Mouse (Mus musculus) embryonic facial prominence, embryonic 10.5 days (tissue): ENCODE results near the gene Fam155a. TPM values are rescaled to one million over a fixed set of nuclear protein-coding genes. Genes with fewer than 3 reads are reported as not detected.
"Not testable (repeated sequence)": the region's sequence is repeated elsewhere in the genome, so short reads cannot be mapped to it uniquely, and the experiment has no call there.

Experiments used
- DNase-seq: peaks from one replicate; pipeline ENCODE4 v3.0.0-alpha.2; 2017; ENCODE audit warnings: low spot score
- H3K27ac ChIP-seq: fragments of 300-500 bp; sonication (generic); replicated peaks from 2 replicates; pipeline ENCODE4 v1.5.1; 2016; ENCODE audit warnings: mild to moderate bottlenecking
- H3K27me3 ChIP-seq: fragments of 300-500 bp; sonication (generic); replicated peaks from 2 replicates; pipeline ENCODE4 v1.6.1; 2016; ENCODE audit warnings: low read depth, mild to moderate bottlenecking; ENCODE audit not compliant: poor library complexity, severe bottlenecking
- H3K36me3 ChIP-seq: fragments of 300-500 bp; sonication (generic); replicated peaks from 2 replicates; pipeline ENCODE4 v1.6.1; 2016; ENCODE audit warnings: mild to moderate bottlenecking, moderate library complexity
- H3K4me1 ChIP-seq: fragments of 300-500 bp; sonication (generic); 2 replicates; pipeline ENCODE4 v1.6.1; 2016
- H3K4me3 ChIP-seq: fragments of 300-500 bp; sonication (generic); 2 replicates; pipeline ENCODE4 v1.5.1; 2016; ENCODE audit warnings: mild to moderate bottlenecking, moderate library complexity
- H3K9me3 ChIP-seq: fragments of 300-500 bp; sonication (generic); 2 replicates; pipeline ENCODE4 v1.6.1; 2016; ENCODE audit warnings: mild to moderate bottlenecking
- WGBS: fragments of 180-500 bp; shearing (Covaris S2); methylation state at CpG from one replicate; pipeline ENCODE4 v1.1.7; 2016; 5-methylcytosine and 5-hydroxymethylcytosine counted together
- polyA plus RNA-seq: library from polyadenylated mRNA; unstranded; fragments of >200 nt; fragmentation: Nextera tagmentation; extraction: Ambion mirVana; gene quantifications from 2 replicates; pipeline ENCODE4 v1.2.1, GENCODE M21; 2016

Gene Fam155a
- polyA plus RNA-seq, 1 experiment from 2014 or later = 0.64 TPM

DNA sequence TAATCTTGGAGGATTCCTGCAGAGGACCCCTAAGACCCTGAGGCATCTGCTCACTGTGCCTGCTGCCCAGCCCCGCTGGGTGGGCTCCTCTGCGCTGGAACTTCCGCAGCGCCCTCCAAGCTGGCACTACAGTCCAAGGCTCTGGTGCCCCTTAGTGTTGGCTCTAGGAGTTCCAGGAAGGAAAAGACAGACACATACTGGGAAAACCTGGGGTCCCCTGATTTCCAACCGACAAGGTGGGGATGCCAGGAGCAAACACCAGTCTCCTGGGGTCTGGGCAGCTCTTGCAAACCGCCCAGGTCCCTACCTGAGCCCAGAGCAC, 1.5 kb upstream of the Fam155a start:
- no peak overlapping the region for H3K27ac ChIP-seq
- H3K27me3 ChIP-seq = peaks cover 55% of the 10 kb centered on the region
- H3K9me3 ChIP-seq = no peaks in the 10 kb centered on the region
- H3K4me1 ChIP-seq = peaks cover 22% of the 10 kb centered on the region
- H3K36me3 ChIP-seq = no peaks in the 10 kb centered on the region
- 5% methylated on average over 6 of the region's 6 CpGs for WGBS
- DNase-seq = peak; percentile 26
- peak overlapping the region; percentile 73 for H3K4me3 ChIP-seq

DNA sequence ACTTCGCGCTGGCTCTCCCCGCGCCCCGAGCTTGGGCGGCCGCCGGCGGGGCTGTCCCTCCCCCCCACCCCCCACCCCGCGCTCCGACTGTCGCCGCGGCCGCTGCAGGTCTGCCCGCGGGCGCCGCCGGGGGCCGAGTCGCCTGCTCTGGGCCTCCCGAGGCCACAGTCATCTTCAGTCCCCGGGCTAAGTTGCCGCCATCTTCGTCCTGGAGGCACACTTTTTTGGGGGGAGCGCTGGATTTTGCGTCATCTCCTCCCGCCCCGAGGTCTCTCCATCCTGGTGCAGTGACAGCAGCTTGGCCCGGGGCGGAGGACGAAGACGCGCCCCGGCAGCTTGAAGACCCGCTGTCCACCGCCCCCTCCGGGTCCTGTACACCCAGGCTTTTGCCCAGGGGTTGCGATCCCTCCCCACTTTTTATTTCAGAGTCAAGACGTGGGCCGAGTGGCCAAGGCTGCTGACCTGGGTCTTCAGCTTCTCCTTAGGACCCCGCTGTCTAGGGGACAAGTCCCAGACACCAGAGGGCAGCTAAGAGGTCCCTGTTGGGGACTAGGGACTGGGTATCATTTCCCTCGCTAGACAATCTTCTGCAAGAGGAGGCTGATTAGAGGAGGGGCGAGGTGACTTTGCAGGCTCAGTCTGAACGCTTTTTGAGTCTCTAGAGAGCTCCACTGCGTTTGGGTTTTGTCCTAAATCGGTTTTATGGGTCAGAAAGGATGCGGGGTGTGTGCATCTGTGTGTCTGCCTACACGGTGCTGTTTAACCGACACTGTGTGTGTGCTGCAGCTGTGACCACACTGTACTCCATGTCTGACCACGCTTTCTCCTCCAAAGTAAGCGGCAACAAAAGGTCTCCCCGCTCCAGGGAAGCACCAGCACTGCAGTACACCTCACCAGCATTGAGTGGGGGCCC, 901 bp upstream of the Fam155a start:
- H3K27me3 ChIP-seq = peaks cover 55% of the 10 kb centered on the region
- DNase-seq = peak; percentile 46
- whole genome bisulfite sequencing = 1% methylated on average over 55 of the region's 55 CpGs
- H3K36me3 ChIP-seq = no peaks in the 10 kb centered on the region
- H3K4me3 ChIP-seq = peak overlapping the region; percentile 73
- no peaks in the 10 kb centered on the region for H3K9me3 ChIP-seq
- peak overlapping the region; percentile 65 for H3K27ac ChIP-seq
- H3K4me1 ChIP-seq = peaks cover 22% of the 10 kb centered on the region

DNA sequence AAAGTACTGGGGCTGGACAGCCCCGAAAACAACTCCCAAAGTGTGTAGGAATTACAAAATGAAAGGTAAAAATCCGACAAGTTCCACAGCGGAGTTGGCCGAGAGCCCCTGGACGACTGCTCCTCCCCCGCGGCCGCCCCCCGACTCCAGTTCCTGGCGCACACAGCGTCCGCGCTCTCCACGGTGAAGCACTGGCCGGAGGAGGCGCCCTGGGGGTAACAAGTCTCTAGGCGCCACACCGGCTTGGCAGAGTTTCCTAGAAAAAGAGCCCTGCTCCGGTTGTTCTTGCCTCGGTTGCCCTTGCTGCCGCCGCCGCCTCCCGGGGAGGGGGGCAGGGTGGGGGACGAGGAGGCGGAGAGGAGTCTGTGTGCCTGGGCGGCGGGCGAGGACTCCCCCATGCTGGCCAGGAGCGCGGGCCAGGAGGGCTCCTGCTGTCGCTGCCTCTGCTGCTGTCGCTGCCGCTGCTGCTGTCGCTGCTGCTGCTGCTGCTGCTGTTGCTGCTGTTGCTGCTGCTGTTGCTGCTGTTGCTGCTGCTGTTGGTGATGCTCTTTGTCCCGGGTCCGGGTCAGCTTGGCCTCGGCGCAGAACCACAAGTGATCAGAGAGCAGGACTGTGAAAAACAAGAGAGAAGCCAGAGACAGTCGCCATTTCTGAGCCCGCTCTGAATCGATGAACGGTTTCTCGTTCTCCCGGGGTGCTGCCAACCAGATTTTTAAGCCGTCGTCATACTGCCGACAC, 531 bp downstream of the Fam155a start:
- H3K4me3 ChIP-seq = peak overlapping the region; percentile 73
- no peaks in the 10 kb centered on the region for H3K36me3 ChIP-seq
- peaks cover 22% of the 10 kb centered on the region for H3K4me1 ChIP-seq
- peaks cover 55% of the 10 kb centered on the region for H3K27me3 ChIP-seq
- H3K9me3 ChIP-seq = no peaks in the 10 kb centered on the region
- peak; percentile 58 for DNase-seq
- peak overlapping the region; percentile 24; the same call in 1 of the 2 replicates for H3K27ac ChIP-seq
- WGBS = under 1% methylated on average over 48 of the region's 48 CpGs

DNA sequence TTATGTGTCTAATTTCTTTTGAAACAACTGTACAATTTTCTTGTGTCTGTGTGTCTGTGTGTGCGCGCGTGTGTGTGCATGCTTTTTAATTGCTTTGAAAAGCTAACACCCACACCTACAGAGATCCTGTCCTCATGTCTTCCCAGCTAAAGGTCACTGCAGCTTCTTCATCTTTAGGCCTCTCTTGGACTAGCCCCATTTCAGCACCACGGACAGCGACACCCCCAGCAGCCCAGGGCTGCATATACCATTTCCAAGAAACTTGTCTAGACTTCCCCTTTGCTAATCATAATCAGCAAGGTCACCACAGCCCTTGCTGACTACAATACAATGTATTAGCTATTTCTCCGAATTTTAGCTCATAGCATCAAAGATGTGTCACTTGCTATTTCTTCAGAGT, 1.9 kb downstream of the Fam155a start:
- peaks cover 49% of the 10 kb centered on the region for H3K27me3 ChIP-seq
- WGBS = 26% methylated on average over 6 of the region's 6 CpGs
- no peak overlapping the region for H3K4me3 ChIP-seq

DNA sequence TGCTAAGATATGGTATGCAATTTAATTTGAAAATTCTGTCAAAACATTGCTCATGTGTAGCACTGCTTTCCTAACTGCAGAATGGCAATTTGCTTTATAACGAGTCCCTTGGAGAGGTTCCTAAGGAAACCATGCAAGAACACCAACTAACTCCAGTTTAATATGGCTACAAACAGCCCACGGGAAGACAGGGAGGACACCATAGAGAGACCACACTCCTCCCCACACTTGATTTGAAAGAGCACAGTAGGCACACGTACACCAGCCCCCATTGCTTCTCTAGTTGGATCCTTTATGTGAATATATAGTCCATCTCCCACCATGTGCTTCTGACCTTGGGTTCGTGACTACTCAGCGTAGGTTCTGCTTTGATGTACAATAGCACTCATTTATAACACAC, 35.8 kb downstream of the Fam155a start:
- 85% methylated on average over 5 of the region's 5 CpGs for WGBS
- Histone ChIP-seq H3K27me3 (no peaks in the 10 kb centered on the region), H3K4me3 (no peak overlapping the region), H3K27ac (no peak overlapping the region), H3K36me3 (no peaks in the 10 kb centered on the region), H3K4me1 (no peaks in the 10 kb centered on the region), H3K9me3 (no peaks in the 10 kb centered on the region)
- DNase-seq = no peak

More for the DNA sequence above, 1.9 kb downstream of the Fam155a start:
- H3K27ac ChIP-seq = no peak overlapping the region
- H3K9me3 ChIP-seq = no peaks in the 10 kb centered on the region
- peaks cover 22% of the 10 kb centered on the region for H3K4me1 ChIP-seq
- no peaks in the 10 kb centered on the region for H3K36me3 ChIP-seq
- peak; percentile 88 for DNase-seq

DNA sequence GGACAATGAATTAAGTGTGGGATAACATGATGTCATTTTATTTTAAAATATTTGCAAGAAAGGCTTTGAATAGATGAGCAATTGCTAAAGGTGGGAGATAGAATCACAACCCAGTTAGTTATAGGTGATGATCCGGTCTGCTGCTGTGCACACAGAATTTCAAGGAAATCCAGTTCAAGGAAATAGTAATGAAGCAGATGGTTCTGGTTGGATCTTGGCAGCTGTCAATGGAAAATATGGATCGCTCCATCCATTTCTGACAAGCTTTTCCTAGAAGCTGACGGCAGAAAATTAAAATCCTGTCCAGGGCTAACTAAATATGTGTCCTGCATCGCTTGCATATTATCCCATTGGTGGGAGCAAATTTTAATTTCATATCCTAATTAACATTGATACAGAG, 61.2 kb downstream of the Fam155a start:
- Histone ChIP-seq H3K36me3 (no peaks in the 10 kb centered on the region), H3K9me3 (no peaks in the 10 kb centered on the region), H3K4me1 (peaks cover 3% of the 10 kb centered on the region; the same call in 1 of the 2 replicates), H3K27me3 (no peaks in the 10 kb centered on the region), H3K27ac (no peak overlapping the region), H3K4me3 (no peak overlapping the region)
- no peak for DNase-seq
- WGBS = 93% methylated on average over 4 of the region's 4 CpGs

DNA sequence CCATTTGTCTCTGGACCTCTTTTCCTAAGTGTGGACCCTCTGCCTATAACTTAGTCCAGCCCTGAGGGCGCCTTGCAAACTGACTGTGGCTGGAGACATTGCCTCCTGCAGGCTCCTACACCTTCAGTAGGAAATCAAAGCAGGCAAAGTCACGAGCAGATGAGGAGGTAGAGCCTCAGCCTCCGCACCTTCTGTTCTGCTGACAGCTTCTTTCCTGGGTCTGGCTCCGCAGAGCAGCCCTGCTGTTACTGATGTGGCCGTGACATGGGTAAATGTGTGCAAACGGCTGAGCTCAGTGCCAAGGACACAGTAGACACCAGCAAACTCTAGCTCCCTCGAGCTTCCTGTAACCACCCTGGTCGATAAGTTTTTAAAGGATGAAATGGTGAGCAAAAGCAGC, 63.5 kb downstream of the Fam155a start:
- 80% methylated on average over 8 of the region's 8 CpGs for WGBS

DNA sequence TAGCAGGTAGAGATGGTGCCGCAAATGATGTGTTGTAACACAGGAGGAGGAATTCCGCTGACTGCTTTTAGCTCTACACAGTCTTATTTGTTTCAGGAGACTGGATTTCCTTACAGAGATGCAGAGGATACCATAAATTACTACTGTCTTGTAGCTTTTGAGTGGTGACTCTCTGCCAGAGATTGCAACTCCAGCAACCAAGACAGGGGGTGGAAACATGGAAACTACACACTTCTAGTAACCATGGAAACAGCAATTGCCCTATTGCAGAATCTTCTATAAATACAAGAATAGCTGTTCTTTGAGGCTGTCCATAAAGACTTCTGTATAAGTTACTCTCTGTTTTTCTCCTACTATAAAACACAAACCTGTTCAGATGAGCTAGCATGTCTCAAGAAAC, 76.2 kb downstream of the Fam155a start:
- H3K4me1 ChIP-seq = no peaks in the 10 kb centered on the region
- no peaks in the 10 kb centered on the region for H3K36me3 ChIP-seq
- H3K27ac ChIP-seq = no peak overlapping the region
- 93% methylated on average over 2 of the region's 2 CpGs for WGBS
- DNase-seq = no peak
- H3K9me3 ChIP-seq = no peaks in the 10 kb centered on the region
- no peak overlapping the region for H3K4me3 ChIP-seq
- no peaks in the 10 kb centered on the region for H3K27me3 ChIP-seq

More for the DNA sequence above, 63.5 kb downstream of the Fam155a start:
- no peak overlapping the region for H3K27ac ChIP-seq
- H3K4me3 ChIP-seq = no peak overlapping the region
- DNase-seq = no peak
- no peaks in the 10 kb centered on the region for H3K9me3 ChIP-seq
- no peaks in the 10 kb centered on the region for H3K27me3 ChIP-seq
- H3K36me3 ChIP-seq = no peaks in the 10 kb centered on the region
- H3K4me1 ChIP-seq = no peaks in the 10 kb centered on the region

DNA sequence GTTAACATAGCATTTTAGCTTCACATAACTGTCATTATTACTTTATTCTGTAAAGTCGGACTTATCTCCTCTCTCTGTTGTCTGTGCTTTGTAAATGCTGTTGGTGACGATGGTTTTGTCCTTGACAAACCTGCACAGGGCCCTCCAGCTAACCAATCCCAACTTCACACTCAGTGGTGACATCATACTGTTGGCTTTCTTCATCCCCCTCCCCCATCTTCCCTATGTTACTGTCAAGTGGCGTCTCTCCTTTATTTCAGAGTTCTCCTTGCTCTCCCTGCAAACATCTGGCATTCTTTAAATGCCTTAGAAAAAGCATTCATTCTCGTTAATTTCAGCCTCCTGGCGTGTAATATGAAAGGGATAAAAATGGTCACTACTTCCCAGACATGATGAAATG, 78.6 kb downstream of the Fam155a start:
- H3K36me3 ChIP-seq = no peaks in the 10 kb centered on the region
- 60% methylated on average over 5 of the region's 5 CpGs for WGBS
- H3K27ac ChIP-seq = no peak overlapping the region
- H3K9me3 ChIP-seq = no peaks in the 10 kb centered on the region
- no peak overlapping the region for H3K4me3 ChIP-seq
- H3K4me1 ChIP-seq = no peaks in the 10 kb centered on the region
- no peaks in the 10 kb centered on the region for H3K27me3 ChIP-seq
- DNase-seq = no peak

DNA sequence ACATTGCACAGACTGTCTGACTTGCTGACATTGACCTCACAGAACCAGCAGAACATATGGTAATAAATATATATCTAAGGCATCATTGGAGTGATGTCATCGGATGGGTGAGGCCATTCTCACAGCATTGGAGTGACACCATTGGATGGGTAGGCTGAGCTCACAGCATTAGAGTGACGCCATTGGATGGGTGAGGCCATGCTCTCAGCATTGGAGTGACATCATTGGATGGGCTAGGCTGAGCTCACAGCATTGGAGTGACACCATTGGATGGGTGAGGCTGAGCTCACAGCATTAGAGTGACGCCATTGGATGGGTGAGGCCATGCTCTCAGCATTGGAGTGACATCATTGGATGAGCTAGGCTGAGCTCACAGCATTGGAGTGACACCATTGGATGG, 110.9 kb downstream of the Fam155a start:
- WGBS = 88% methylated on average over 3 of the region's 3 CpGs
- H3K4me1 ChIP-seq, H3K36me3 ChIP-seq, H3K27me3 ChIP-seq, DNase-seq, H3K9me3 ChIP-seq, H3K4me3 ChIP-seq, H3K27ac ChIP-seq: not testable (repeated sequence)

DNA sequence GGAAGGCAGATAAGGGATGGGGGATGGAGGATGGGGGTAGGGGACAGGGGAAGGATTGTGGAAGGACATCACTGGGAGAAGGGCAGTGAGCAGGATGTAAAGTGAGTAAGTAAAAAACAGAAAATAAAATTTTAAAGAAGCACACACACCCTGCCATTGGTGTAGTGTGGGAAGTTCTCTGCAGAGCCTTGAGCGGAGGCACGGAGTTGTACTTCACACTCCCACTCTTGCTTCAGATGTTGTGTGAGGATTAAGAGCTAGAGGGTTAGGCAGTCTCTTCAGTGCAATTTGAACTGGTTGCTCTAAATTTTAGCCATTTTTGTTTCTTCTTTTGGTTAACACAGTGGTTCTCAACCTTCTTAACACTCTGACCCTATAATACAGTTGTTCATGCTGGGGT, 114.1 kb downstream of the Fam155a start:
- H3K27ac ChIP-seq = no peak overlapping the region
- H3K27me3 ChIP-seq = no peaks in the 10 kb centered on the region
- H3K4me3 ChIP-seq = no peak overlapping the region
- no peak for DNase-seq
- H3K9me3 ChIP-seq = no peaks in the 10 kb centered on the region
- no peaks in the 10 kb centered on the region for H3K36me3 ChIP-seq
- WGBS = 93% methylated on average over 2 of the region's 2 CpGs
- no peaks in the 10 kb centered on the region for H3K4me1 ChIP-seq

DNA sequence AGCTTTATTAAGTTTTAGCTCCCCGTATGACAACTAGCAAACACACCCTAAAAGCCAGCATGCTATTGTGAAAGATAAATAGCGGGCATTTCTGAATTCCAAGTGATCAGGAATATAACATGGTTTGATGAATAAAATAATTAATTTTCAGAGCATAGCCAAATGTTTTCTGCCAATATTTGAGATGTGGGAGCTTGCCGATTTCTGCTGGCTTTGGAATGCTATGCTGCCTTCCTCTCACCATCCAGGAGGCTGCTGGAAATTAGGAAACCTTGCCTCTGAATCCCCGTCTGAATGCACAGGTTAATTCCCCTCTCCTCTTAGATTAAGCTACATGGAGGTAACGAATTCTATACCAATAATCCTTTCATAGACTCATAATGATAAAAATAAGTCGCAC, 116.1 kb downstream of the Fam155a start:
- 86% methylated on average over 6 of the region's 6 CpGs for WGBS
- Histone ChIP-seq H3K9me3 (no peaks in the 10 kb centered on the region), H3K4me3 (no peak overlapping the region), H3K27ac (no peak overlapping the region), H3K36me3 (no peaks in the 10 kb centered on the region), H3K27me3 (no peaks in the 10 kb centered on the region), H3K4me1 (no peaks in the 10 kb centered on the region)
- no peak for DNase-seq

DNA sequence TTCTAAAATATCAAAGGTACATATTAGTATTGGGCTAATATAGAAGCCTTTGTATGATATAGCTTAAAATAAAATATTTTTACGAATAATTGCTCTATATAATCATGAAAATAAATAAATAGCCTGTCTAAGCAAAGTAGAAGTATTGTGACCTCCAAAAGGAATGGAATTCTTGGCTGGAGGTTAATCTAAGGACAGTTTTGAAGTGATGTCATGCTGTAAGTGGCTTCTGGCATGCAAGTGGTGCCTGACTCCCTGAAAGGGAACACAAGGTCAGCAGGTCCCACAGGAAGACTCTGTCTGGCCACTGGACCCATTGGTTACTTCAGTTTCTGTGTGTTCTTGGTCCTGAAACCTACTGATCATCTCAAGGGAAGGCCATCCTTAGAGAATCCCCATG, 117.3 kb downstream of the Fam155a start:
- 48% methylated on average over 1 of the region's 1 CpGs for WGBS
- Histone ChIP-seq H3K4me3 (no peak overlapping the region), H3K36me3 (no peaks in the 10 kb centered on the region), H3K9me3 (no peaks in the 10 kb centered on the region), H3K4me1 (no peaks in the 10 kb centered on the region), H3K27ac (no peak overlapping the region), H3K27me3 (no peaks in the 10 kb centered on the region)
- no peak for DNase-seq
